Mouse (Mus musculus): ENCODE results near the gene Alppl2.

The Alppl2 gene

DNA sequence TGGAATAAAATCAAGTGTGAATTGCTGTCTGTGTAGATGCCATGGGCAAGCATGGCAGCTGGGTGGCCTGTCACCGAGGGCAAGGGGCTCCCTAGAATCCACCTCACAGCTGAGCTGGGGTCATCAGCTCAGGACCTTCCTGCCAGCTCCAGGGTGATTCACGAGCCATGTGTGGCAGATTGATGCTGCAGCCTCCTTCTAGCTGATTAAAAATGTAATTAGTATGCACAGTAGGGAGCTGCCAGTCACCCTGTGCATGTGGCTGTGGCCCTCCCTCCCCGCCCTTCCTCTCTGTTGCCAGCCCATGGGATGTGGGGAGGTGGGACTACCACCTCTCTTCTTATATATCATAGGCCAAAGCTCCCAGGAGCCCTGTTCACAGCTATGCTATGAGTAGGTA is 39.7 kb downstream of the Alppl2 start:
- no peak for DNase-seq

DNA sequence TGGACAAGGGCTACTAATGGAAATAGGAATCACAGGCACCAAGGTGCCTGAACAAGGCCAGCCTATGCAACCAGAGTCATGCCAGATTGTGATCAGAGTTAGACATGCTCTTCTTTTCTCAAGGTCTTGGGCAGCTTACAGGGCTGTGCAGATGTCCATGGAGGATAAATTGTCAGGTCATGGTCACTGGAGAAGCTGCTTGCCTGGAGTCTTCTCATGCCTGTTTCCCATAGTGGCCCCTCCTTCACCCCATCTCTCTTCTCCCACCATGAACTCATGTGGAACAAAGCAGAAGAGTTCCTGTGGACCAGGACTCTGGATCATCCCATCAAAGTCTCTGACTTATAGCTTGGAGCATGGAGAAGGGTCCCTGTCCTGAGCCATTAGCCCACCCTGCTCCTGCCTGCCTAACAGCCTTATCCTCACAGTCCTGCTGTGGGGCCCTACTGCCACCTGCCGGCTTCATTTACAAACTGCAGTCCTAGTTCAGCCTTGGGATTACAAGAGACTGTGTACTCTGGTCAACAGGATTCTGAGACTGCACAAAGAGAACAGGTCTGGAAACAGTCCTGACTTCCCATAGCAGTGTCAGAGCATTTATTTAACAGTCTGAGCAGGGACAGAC is 47.8 kb downstream of the Alppl2 start:
- no peak for DNase-seq

DNA sequence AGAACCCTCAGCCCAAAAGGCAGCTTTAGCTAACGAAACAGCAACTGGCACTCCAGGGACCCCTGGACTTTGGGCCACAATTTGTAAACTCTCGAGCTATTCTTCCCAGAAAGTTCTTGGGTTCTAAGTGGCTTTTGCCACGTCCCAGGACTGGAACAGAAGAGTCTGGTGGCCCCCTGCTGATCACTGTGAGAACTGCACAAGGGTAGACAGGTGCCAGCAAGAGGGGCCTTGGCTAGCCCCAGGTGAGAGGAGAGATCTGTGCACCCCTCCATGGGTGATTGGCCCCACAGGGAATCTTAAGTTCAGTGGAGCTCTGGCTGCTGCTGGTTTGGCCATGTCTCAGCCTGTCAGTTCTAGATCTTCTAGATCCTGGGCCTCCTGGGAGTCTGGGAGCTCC is 48.6 kb downstream of the Alppl2 start:
- DNase-seq = peak; percentile 93

DNA sequence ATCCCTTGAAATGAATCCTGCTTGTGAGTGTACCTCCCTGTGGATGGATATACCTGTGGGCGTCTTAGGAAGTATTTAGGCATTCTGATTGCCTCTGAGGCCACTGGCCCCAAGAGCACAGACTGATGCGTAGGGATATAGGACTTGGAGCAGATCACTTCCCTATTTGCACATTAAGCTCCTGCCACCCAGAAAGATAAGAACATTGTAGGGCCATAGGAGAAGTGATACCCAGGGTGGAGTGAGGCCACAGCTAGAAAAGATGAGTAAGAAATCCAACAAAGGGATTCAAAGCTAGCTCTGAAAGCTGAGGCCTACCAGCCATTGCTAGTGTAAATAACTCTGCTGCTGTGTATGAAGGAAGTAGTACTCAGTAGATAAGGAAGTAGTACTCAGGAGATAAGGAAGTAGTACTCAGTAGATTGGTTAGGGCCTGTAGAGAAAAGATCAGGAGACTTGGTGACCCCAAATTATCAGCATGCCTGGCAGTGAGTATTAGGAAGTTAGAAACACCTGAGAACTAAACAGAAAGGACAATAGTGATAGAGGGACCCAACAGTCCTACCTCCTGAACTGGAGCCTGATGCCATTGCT is 51.2 kb downstream of the Alppl2 start:
- DNase-seq = no peak
